Mouse (Mus musculus) cerebellum, adult 11 months (tissue): ENCODE results near the gene Casz1.

Source experiments
- DNase-seq: peaks from one replicate; pipeline ENCODE4 v3.0.0; 2022

The Casz1 gene

DNA sequence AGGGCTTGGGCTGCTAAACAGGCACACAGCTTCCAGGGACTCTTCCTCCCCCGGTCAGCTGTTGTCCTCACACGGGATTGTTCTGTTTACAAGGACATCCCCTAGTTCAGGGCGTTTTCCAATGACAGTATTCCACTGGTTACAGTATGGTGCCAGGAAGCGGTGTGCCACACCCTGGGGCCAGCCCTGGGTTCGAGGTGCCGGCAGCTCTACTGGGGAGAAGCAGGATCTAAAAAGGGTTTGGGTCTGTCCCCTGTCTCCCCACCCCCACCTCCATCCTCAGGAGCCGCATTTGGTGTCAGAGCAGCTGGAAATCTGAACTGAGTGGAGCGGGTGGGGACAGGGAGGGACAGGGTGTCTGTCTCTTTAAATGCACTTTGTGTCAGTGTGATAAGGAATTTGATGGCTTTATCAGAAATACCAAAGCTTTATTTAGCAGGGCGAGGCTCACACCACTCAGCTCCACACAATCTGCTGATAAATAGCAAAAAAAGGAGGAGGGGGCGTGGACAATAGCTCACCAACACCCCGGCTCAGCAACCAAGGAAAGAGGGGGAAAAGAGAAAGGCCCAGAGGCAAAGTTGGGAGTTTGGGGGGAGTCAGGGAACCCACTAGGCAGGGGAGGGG is 74.9 kb downstream of the Casz1 start:
- DNase-seq: no peak

GRCm38 (mm10) chr4:148879631-148880030 is 75.4 kb downstream of the Casz1 start:
- no peak for DNase-seq

DNA sequence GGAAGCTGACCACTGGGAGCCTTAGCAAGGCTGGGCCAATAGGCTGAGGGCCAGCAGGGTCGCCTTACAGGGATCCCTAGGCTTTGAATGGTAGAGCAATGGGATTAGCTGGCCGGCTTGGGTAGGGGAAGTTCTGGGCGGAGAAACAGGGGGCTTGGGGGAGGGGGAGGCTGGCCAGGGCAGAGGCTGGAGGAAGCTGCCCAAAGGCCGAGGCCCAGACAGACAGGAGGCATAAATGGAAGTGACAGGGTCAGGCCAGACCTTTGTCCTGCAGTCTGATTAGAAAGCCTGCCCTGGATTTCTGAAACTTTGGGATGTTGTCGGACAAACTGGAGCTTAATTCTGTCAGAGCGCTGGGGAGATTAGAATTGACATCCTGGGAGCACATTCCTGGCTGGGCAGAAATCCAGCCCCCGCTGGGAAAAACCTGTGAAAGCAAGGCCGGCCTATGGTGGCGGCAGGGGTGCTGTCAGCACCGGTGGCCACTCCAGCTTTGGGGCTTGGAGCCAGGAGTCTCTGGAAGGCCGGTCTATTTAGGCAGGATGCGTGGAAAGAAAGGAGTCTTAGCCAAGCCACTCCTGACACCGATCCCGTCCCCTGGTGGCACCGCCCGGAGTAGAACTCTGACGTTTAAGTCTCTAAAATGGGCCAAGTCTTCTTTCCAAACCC is 76.9 kb downstream of the Casz1 start:
- DNase-seq: peak; percentile 54

DNA sequence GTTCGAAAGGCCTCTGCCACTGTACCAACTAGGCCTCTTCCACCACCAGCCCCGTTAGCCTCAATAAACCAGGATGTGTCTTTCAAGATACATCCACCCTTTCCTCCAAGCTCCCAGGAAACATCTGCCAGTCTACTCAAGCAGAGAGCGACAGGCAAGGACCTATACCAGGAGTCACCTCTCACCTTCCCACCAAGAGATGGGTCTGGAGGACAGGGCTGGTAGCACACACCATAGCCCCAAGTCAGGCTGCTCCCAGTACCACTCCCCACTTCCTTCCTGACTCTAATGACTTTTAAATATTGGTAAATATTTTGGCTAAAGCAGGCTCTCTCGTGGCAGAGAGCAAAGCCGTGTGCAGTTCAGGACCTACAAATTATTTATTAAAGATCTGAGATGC is 77.6 kb downstream of the Casz1 start:
- DNase-seq: no peak

- DNase-seq: no peak
Observed at GRCm38 (mm10) chr4:148882360-148882929, 78.2 kb downstream of the Casz1 start.

DNA sequence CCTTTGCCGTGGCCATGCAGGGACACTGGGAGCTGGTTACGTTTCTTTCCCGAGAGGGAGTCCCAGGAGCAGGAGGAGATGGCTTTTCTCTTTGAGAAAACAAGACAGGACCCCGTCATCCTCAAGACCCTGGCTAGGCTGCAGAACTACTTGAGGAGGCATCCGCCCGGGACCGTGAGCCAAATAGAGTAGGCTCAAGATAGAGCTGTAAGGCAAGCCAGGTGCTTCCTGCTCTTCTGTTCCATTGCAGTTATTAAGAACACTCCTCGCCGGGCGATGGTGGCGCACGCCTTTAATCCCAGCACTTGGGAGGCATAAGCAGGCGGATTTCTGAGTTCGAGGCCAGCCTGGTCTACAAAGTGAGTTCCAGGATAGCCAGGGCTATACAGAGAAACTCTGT is 80.4 kb downstream of the Casz1 start:
- DNase-seq: no peak

- no peak for DNase-seq
Observed at GRCm38 (mm10) chr4:148885401-148885800, 81.2 kb downstream of the Casz1 start.

DNA sequence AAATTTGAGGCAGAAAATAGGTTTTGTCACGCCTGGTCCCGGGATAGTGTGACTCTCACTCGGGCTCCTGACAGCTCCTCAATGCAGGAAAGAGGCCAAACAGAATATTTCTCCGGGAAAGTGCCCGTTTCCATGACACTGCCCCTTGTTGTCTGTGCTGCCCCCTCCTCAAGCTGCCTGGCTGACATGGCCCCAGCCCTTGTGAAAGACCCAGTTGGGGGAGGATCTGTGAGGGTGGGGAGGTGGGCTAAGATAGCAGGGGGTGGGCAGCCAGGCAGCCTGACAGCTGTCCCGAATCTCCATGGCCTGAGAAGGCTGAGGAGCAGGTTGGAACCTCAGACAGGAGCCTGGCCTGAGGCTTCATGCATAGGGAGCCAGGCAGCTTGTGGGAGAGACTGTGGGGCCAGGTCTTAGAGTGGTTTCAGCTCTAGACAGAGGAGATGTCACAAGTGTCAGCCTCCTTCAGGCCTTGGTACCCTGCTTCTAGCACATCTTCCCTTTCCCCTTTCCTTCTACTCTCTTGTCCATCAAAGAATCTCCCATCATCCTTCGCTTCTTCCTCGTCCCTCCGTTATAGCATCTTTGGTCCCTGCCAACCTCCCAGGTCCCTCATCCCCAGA is 81.8 kb downstream of the Casz1 start:
- no peak for DNase-seq

DNA sequence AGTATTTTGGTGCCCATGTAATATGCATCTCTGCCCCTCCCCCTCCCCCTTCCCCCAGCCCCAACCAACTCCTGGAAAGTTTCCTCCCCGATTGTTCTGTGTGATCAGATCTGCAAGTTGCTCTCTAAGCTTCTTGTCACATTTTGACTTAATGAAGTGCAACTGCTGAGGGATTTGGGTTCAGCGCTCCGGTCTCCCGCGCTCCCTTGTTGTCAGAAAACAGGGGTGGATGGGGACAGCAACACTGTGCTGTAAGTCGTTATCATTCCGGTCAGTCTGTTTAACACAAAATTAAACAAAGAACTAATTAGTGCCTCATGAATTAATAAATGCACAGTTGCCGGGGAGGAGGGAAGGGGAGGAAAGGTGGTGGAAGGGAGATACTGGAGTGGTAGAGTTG is 84.0 kb downstream of the Casz1 start:
- DNase-seq: no peak

DNA sequence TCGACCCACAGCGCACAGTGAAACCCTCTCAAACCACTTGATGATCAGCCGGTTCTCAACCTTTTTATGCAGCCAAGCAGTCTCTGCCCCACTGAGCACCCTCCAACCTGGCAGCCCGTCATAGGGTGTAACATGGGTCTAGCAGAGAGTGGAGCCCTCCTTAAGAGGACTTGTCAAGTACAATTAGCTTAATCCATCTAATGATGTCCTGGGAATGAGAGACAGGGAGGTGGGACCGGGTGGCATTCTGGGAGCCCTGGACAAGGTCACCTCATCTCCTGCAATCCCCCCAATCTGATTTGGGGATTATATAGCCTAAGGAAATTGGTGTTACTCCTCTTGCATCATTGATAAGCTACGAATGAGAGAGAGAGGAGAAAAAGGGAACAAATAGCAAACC is 84.8 kb downstream of the Casz1 start:
- DNase-seq: no peak

DNA sequence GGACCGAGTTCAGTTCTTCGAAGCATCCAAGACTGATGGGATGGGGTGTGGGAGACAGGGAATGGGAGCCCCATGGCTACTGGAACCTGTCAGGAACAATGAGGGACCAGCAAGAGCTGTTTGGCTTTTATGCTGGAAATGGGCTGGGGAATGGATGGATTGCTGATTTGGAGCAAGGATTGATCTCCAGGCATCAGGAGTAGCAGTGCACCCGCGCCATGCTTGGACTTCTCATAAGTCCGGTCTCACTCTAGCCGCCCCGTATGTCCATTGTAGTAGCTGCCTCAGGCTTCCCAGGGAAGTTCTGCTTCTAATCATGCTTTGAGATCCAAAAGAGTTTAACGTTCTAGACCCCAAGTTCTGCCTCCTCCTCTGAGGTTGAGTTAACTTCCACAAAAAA is 86.2 kb downstream of the Casz1 start:
- no peak for DNase-seq

GRCm38 (mm10) chr4:148890892-148891838 is 86.9 kb downstream of the Casz1 start:
- no peak for DNase-seq

GRCm38 (mm10) chr4:148896125-148896524 is 91.9 kb downstream of the Casz1 start:
- no peak for DNase-seq

DNA sequence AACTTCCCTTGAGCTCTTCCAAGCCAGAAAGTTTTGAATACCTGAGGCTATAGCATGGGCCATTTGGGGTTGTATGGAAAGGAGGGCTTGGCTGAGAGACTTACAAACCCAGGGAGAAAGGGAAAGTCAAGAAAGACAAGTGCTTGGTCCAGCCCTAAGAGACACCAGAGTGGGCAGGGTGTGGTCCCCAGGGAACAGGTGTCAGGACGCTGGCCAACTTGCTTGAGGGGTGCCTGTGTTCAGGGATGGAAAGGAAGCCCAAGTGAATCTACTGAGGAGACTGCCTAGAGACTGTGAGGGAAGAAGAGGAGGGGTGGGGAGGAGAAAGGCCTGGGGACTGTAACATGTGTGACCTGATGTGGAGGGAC is 95.7 kb downstream of the Casz1 start:
- DNase-seq: no peak

DNA sequence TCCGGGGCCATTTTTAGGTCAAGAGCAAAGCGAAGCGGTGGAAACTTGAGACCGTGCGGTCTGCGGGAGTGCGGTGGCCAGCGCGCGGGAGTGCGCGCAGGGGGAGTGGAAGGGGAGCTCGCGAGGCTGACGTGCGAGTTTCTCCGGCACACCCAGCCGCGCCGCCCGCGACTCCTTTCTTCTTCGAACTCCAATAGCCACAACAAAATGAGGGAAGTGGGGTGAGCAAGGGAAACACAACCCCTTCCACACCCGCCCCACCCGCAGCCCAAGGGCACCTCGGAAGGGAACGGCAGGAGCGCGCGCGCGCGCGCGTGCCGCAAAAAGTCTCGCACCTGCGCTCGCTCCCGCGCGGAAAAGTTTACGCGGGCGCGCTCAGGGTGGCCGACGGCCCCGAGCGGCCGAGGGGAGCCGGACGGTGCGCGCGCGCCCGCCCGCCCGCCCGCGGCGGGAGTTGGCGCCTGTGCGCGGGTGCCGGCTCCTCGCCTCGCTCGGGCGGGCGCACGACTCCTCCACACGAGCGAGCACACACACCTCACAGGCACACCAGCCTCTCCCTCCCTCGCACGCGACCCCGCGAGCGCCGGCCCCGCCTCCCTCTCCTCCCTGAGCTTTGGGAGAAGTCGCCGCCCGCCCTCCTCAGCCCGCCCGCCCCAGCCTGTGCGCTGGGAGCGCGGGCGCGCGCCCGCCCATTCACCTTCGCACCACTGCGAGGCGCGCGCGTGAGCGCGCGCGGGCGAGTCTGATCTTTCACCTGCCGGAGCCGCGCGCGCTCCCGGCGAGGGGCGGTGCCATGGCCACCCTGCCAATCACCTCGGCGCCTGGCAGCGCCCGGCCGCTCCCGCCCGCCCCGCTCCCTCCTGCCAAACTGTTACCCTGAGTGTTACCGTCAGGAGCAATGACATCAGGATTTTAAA is 96.3 kb downstream of the Casz1 start:
- peak; percentile 59 for DNase-seq

DNA sequence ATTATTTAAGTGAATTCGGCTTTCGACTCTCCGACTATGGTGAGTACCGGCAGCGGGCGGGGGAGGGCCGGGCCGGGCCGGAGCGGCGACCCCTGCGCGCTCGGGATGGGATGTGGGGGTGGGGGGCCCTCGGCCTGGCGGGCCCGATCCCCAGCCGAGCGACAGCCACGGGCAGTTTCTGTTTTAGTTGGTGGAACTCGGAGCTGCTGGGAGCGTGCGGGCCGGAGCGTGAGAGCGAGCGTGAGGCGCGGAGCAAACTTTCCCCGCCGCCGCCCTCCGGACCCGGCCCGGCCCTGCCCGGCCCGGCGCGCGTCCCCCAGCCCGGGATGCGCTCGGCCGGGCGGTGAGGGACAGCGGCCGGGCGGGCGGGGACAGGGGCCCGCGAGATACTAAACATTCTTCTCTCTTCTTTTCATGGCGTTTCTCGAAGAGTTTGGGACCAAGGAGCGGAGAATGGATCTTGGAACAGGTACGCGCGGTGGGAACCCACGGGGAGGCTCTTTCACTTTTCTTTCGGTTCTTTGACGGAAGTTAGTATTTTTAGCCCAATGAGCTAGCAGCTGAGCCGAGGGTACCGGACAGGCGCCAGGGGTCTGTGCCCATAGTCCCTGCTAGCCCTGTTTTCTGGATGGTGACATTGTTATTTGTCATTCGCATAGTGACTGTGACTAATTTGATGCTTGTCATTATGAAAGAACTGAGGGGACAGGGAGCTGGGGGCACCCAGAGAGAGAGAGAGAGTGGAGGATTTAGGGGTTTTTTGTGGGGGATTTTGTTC is 97.2 kb downstream of the Casz1 start:
- no peak for DNase-seq

- DNase-seq: no peak
Observed at GRCm38 (mm10) chr4:148902919-148903727, 98.9 kb downstream of the Casz1 start.

GRCm38 (mm10) chr4:148905295-148905694 is 101.1 kb downstream of the Casz1 start:
- DNase-seq: peak; percentile 16

DNA sequence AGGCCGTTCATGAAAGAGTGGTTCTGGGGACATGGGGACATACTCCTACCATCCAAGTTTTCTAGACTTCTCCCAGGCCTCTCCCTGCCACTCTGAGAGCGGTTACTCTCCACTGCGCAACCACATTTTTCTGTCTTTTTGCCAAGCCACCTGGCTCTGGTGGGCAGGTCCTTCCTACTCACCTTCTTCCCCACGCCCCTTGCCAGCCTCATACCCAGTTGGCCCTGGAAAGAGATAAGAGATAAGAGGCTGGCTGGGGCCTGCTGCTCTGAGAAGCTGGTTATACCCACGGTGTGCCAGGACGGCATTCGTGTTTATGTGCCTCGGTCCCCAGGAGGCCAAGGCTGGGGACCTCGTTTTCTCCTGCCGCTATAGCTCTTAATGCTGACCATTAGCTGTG is 102.6 kb downstream of the Casz1 start:
- no peak for DNase-seq

DNA sequence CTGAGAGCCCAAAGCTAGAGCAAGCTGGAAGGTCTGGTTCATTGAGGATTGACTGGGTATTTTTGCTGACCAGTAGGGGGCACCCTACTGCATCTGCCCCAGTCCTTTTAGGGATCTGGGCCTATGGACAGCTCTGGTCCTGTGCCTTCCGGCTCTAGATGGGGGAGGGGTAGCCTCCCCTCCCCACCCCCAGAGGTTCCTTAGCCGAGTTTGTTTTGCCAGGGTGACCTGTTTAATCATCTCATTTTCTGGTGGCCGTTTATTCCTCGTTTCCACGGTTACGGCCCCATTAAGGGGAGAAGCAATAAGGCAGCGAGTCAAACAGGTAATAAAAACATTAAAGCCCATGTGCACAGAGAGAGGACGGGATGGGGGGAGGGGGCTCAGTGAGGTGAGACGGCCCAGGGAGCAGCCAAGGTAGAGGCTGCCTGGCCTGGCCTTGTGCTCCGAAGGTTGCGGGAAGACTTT is 104.0 kb downstream of the Casz1 start:
- no peak for DNase-seq
